Mouse (Mus musculus) hindbrain, embryonic 14.5 days (tissue): ENCODE results near the gene Arxes1. TPM values are rescaled to one million over a fixed set of nuclear protein-coding genes. Genes with fewer than 3 reads are reported as not detected.
"Not testable (repeated sequence)": the region's sequence is repeated elsewhere in the genome, so short reads cannot be mapped to it uniquely, and the experiment has no call there.

Source experiments
- ATAC-seq: fragments of 200-750 bp; cut with Nextera tagmentation; 2 replicates; pipeline ENCODE4 v1.8.0; 2017; ENCODE audit warnings: moderate number of reproducible peaks, mild to moderate bottlenecking, moderate TSS enrichment, moderate library complexity; ENCODE audit not compliant: low FRiP score
- DNase-seq: peaks from one replicate; pipeline ENCODE4 v3.0.0-alpha.2; 2015; ENCODE audit warnings: low spot score
- H3K27ac ChIP-seq: fragments of 300-500 bp; sonication (generic); 2 replicates; pipeline ENCODE4 v1.5.1; 2014; ENCODE audit warnings: mild to moderate bottlenecking, moderate library complexity
- H3K27me3 ChIP-seq: fragments of 300-500 bp; sonication (generic); 2 replicates; pipeline ENCODE4 v1.6.1; 2014; ENCODE audit warnings: mild to moderate bottlenecking, low read length, mixed read lengths; ENCODE audit not compliant: control insufficient read depth, insufficient read depth
- H3K36me3 ChIP-seq: fragments of 300-500 bp; sonication (generic); replicated peaks from 2 replicates; pipeline ENCODE4 v1.6.1; 2014; ENCODE audit not compliant: control insufficient read depth, insufficient read depth
- H3K4me1 ChIP-seq: fragments of 300-500 bp; sonication (generic); replicated peaks from 2 replicates; pipeline ENCODE4 v1.6.1; 2014; ENCODE audit warnings: antibody characterized with exemption, low read length, mixed read lengths; ENCODE audit not compliant: control insufficient read depth, insufficient read depth
- H3K4me2 ChIP-seq: fragments of 300-500 bp; sonication (generic); replicated peaks from 2 replicates; pipeline ENCODE4 v1.6.1; 2014; ENCODE audit warnings: mild to moderate bottlenecking, moderate library complexity
- H3K4me3 ChIP-seq: fragments of 300-500 bp; sonication (generic); replicated peaks from 2 replicates; pipeline ENCODE4 v1.5.1; 2014; ENCODE audit warnings: mild to moderate bottlenecking, low read length
- H3K9ac ChIP-seq: fragments of 300-500 bp; sonication (generic); 2 replicates; pipeline ENCODE4 v1.6.1; 2014
- H3K9me3 ChIP-seq: fragments of 300-500 bp; sonication (generic); 2 replicates; pipeline ENCODE4 v1.6.1; 2016; ENCODE audit warnings: low read length; ENCODE audit not compliant: control insufficient read depth
- WGBS: fragments of 180-500 bp; shearing (Covaris S2); extraction: QIAGEN DNeasy Blood & Tissue Kit; methylation state at CpG from one replicate; pipeline ENCODE4 v1.1.7; 2014; 5-methylcytosine and 5-hydroxymethylcytosine counted together
- polyA plus RNA-seq: library from polyadenylated mRNA; unstranded; fragments of >200 nt; fragmentation: Nextera tagmentation; extraction: Ambion mirVana; gene quantifications from 2 replicates; pipeline ENCODE4 v1.2.1, GENCODE M21; 2014

Arxes1 gene
- polyA plus RNA-seq, 1 experiment from 2014 or later, result 140 TPM

DNA sequence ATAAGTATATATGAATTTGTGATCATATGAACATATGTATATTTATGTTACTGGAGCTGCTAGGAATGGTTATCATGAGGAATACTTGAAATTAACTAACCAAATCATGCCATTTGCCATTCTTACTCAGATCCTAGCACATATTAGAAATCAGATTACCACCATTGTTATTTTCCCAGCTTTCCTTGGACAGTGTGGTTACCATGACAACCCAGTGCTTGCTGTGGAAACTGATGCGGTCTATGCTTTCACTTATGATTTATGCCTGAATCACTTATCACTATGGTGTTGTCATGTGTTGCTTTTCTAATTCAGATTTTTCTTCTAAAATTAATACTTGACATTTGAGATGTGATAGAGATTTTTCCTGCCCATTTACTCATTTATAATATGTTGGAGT is 2.8 kb upstream of the Arxes1 start:
- Histone ChIP-seq H3K27me3 (no peaks in the 10 kb centered on the region), H3K36me3 (no peaks in the 10 kb centered on the region), H3K9me3 (no peaks in the 10 kb centered on the region), H3K27ac (no peak overlapping the region), H3K4me3 (no peak overlapping the region), H3K4me2 (no peak overlapping the region), H3K9ac (no peak overlapping the region), H3K4me1 (no peaks in the 10 kb centered on the region)
- no peak for DNase-seq
- no peak for ATAC-seq
- WGBS, result 52% methylated on average over 1 of the region's 1 CpGs

DNA sequence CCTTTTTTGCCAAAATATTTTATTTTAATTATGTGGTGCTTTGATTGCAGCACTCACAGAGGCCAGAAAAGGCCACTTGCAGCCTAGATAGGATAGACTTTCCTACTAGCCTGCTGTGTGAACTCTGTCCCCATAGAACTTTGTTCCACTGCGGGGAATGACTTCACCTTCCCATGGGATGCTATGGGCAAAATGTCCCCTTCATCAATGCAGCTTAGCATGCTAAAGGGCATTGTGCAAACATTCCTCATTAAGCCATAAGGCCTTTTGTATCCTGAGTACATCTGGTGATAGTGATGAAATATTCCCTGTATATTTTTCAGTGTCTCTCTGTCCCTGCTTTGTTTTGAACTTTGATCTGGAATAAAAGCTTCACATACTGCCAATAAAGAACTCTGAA is 10.6 kb downstream of the Arxes1 start:
- DNase-seq, result no peak
- ATAC-seq, result no peak
- no peak overlapping the region for H3K4me2 ChIP-seq
- H3K9me3 ChIP-seq, result no peaks in the 10 kb centered on the region
- no peaks in the 10 kb centered on the region for H3K36me3 ChIP-seq
- H3K27me3 ChIP-seq, result 0 out of 2 replicates have a peak, but pooled peaks cover 3% of the 10 kb centered on the region
- H3K4me3 ChIP-seq, result no peak overlapping the region
- no peak overlapping the region for H3K27ac ChIP-seq
- H3K9ac ChIP-seq, result no peak overlapping the region
- H3K4me1 ChIP-seq, result no peaks in the 10 kb centered on the region
- WGBS, result 81% methylated on average over 1 of the region's 1 CpGs

- Histone ChIP-seq H3K27me3 (no peaks in the 10 kb centered on the region), H3K36me3 (no peaks in the 10 kb centered on the region), H3K4me2 (no peak overlapping the region), H3K9me3 (no peaks in the 10 kb centered on the region), H3K9ac (no peak overlapping the region), H3K27ac (no peak overlapping the region), H3K4me1 (no peaks in the 10 kb centered on the region), H3K4me3 (no peak overlapping the region)
- WGBS, result 20% methylated on average over 5 of the region's 5 CpGs
- ATAC-seq (peak; percentile 62; the same call in 1 of the 2 replicates), DNase-seq (peak; percentile 83)
Observed at GRCm38 (mm10) chrX:136047528-136047927, 14.4 kb downstream of the Arxes1 start.

GRCm38 (mm10) chrX:136051219-136051618 is 18.1 kb downstream of the Arxes1 start:
- ATAC-seq, result no peak

DNA sequence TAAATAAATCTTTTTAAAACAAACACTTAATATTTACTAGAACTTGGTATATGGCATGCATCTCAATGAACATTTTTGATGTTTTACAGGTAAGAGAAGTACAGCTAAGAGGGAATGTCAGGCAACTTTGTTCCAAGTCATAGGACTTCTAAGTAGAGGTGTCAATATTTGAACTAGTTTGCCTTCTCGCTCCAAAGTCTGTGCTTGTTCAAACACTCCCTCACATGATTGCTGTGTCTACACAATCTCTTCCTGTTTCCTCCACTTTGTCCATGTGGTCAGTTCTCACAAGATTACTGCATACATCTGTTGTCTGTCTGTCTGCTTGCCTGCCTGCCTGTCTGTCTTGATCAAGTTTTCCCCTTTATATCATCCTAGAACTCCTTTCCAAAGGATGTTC is 27.5 kb downstream of the Arxes1 start:
- 0 out of 2 replicates have a peak, but pooled peaks cover 4% of the 10 kb centered on the region for H3K27me3 ChIP-seq
- no peak overlapping the region for H3K4me3 ChIP-seq
- peaks cover 6% of the 10 kb centered on the region; the same call in 1 of the 2 replicates for H3K36me3 ChIP-seq
- no peaks in the 10 kb centered on the region for H3K4me1 ChIP-seq
- H3K27ac ChIP-seq, result no peak overlapping the region
- DNase-seq (no peak), ATAC-seq (no peak)
- H3K9ac ChIP-seq, result no peak overlapping the region
- 78% methylated on average over 1 of the region's 1 CpGs for WGBS
- no peaks in the 10 kb centered on the region for H3K9me3 ChIP-seq
- H3K4me2 ChIP-seq, result no peak overlapping the region

More at GRCm38 (mm10) chrX:136051219-136051618, 18.1 kb downstream of the Arxes1 start:
- H3K27ac ChIP-seq, result no peak overlapping the region
- no peaks in the 10 kb centered on the region for H3K36me3 ChIP-seq
- H3K4me2 ChIP-seq, result no peak overlapping the region
- DNase-seq, result no peak
- no peaks in the 10 kb centered on the region for H3K4me1 ChIP-seq
- no peaks in the 10 kb centered on the region for H3K27me3 ChIP-seq
- 78% methylated on average over 2 of the region's 2 CpGs for WGBS
- H3K9me3 ChIP-seq, result no peaks in the 10 kb centered on the region
- H3K9ac ChIP-seq, result no peak overlapping the region
- no peak overlapping the region for H3K4me3 ChIP-seq

- Histone ChIP-seq H3K4me2 (peak overlapping the region; percentile 53), H3K4me3 (peak overlapping the region; percentile 44), H3K9ac (peak overlapping the region; percentile 65), H3K27ac (peak overlapping the region; percentile 86), H3K36me3 (peaks cover 19% of the 10 kb centered on the region)
- DNase-seq, result peak; percentile 50
- not testable (repeated sequence) for H3K4me1 ChIP-seq, H3K9me3 ChIP-seq, H3K27me3 ChIP-seq
- 22% methylated on average over 4 of the region's 48 CpGs for WGBS
- ATAC-seq, result peak; percentile 75
Observed at GRCm38 (mm10) chrX:136067201-136067991, 34.2 kb downstream of the Arxes1 start.

DNA sequence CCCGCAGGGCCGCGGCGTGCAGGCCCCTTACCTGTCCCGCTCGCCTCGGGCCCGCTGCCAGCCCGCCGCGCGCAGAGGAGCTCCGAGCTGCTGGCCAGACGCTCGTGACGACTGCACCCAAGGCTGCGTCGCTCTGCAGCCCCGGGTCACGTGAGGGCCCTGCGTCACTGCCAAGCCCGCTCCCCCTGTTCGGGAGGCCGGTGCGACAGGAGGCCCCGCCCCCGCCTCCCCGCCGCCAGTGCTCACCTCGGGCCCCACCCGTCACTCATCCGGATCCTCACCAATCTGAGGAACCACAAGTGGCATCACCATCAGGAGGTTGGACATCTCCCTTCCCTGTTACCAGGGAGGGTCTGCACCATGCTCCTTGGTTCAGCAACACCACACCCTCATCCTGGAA is 34.9 kb downstream of the Arxes1 start, which contains the start of gene Bex2:
Bex2 (minus strand) TSS at position 217 of the 400 bp plus-strand sequence.
- DNase-seq, H3K9me3 ChIP-seq, H3K27me3 ChIP-seq, H3K4me1 ChIP-seq: not testable (repeated sequence)
- Histone ChIP-seq H3K27ac (peak within 1 kb of the TSS; percentile 86), H3K4me2 (peak within 1 kb of the TSS; percentile 53), H3K9ac (peak within 1 kb of the TSS; percentile 65), H3K4me3 (peak within 1 kb of the TSS; percentile 44), H3K36me3 (peaks cover 19% of the 10 kb centered on the region)
- no CpG with 5 or more reads among the region's 32 CpGs for WGBS
- ATAC-seq, result peak; percentile 98

Other genes starting within 250 kb of the Arxes1 start
- gene Bhlhb9, start 235.8 kb upstream of the Arxes1 start, polyA plus RNA-seq, result 116 and 121 TPM in 2 replicates
- 182 and 225 TPM in 2 replicates for gene Gprasp2, start 194.3 kb upstream of the Arxes1 start, polyA plus RNA-seq
- gene Arxes2, start 39.5 kb upstream of the Arxes1 start, polyA plus RNA-seq, result 271 and 297 TPM in 2 replicates
- 553 and 572 TPM in 2 replicates for gene Bex2, start 34.9 kb downstream of the Arxes1 start, polyA plus RNA-seq
- not detected in 2 replicates for gene Nxf3, start 51.9 kb downstream of the Arxes1 start, polyA plus RNA-seq
- gene Bex4, start 105.6 kb downstream of the Arxes1 start, polyA plus RNA-seq, result 140 TPM in 2 replicates
- gene Tceal8, start 139.0 kb downstream of the Arxes1 start, polyA plus RNA-seq, result 129 and 130 TPM in 2 replicates
- 11.1 and 13.6 TPM in 2 replicates for gene Tceal5, start 170.5 kb downstream of the Arxes1 start, polyA plus RNA-seq
- 2.0 and 2.3 TPM in 2 replicates for gene Tceal7, start 181.4 kb downstream of the Arxes1 start, polyA plus RNA-seq
- 218 and 221 TPM in 2 replicates for gene Bex1, start 182.1 kb downstream of the Arxes1 start, polyA plus RNA-seq
- gene Tceal9, start 211.7 kb downstream of the Arxes1 start, polyA plus RNA-seq, result 247 and 268 TPM in 2 replicates
- 749 and 760 TPM in 2 replicates for gene Bex3, start 236.9 kb downstream of the Arxes1 start, polyA plus RNA-seq